Mouse (Mus musculus): Measurements from ENCODE around the gene Hebp2.

DNA sequence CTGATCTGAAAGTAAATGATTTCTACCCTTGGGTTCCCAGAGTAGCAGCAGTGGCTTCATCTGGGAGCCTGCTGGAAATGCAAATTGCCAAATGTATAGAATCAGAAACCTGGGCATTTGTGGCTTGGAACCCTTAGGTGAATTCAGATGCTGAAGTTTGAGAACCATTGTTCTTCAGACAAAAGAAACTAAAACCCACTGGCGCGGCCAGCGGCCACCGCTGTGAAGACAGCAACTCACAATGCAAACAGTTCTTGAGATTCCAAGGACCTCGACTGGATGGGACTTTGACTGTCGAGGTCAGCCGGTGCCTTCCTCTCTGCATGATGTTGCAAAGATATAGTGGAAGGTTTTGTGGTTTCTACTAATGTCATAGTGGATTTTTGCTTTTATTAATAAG is 38.3 kb upstream of the Hebp2 start:
- TF ChIP-seq CTCF (IDR thresholded peaks at IDR 0.05; ENCODE audit: low read depth, low read length) (no peak), EP300 (IDR thresholded peaks at IDR 0.05; ENCODE audit: insufficient read depth, low read depth, low read length) (peak; percentile 74)
